ENCODE assay signal across 7 mouse cellular contexts in genomic region chr15:99074019-99074599, GRCm38 (mm10). TPM values are rescaled to one million over a fixed set of nuclear protein-coding genes. Genes with fewer than 3 reads are reported as not detected.
DNase-seq lines count a peak whose midpoint lies in the region; ATAC-seq and TF ChIP-seq lines count a peak whose summit lies in the region.

TSS of gene Troap (plus strand) at chr15:99074575.

- peak within 1 kb of the TSS; percentile 76 for H3K4me3 ChIP-seq in C2C12 (ENCODE audit: insufficient read depth, poor library complexity, severe bottlenecking)
- peak within 1 kb of the TSS; percentile 64 for H3K4me3 ChIP-seq in forebrain, embryonic 12.5 days (replicated peaks)
- peak within 1 kb of the TSS; percentile 89 for H3K4me3 ChIP-seq in liver, embryonic 12.5 days

- intact Hi-C loops in left cerebral cortex, postnatal 10 days (cut with DNase I): no loop called here

- peak; percentile 62 for ATAC-seq in forebrain, embryonic 12.5 days (ENCODE audit: low FRiP score)
- ATAC-seq in liver, embryonic 12.5 days: peak; percentile 38

- peaks cover 42% of the 10 kb centered on the region for H3K79me2 ChIP-seq in C2C12 (ENCODE audit: control insufficient read depth, insufficient read depth)

- DNase-seq in 416B (ENCODE audit: low read depth): peak; percentile 75
- no peak for DNase-seq in T-cell, adult 2 months (ENCODE audit: low spot score)
- DNase-seq in left cerebral cortex, postnatal 10 days (ENCODE audit: extremely low spot score in 1 of 2, low spot score in 2 of 2): no peak
- no peak for DNase-seq in urinary bladder, postnatal 25 days (ENCODE audit: low spot score)

- WGBS in forebrain, embryonic 12.5 days: 23% methylated on average over 9 of the region's 9 CpGs
- 18% methylated on average over 9 of the region's 9 CpGs for WGBS in liver, embryonic 12.5 days (ENCODE audit: insufficient replicate concordance)

- no peaks in the 10 kb centered on the region for H3K9me3 ChIP-seq in forebrain, embryonic 12.5 days
- no peaks in the 10 kb centered on the region for H3K9me3 ChIP-seq in liver, embryonic 12.5 days (replicated peaks)

- H3K4me1 ChIP-seq in forebrain, embryonic 12.5 days: peaks cover 34% of the 10 kb centered on the region
- peaks cover 35% of the 10 kb centered on the region for H3K4me1 ChIP-seq in liver, embryonic 12.5 days

- H3K36me3 ChIP-seq in C2C12 (ENCODE audit: control insufficient read depth, insufficient read depth): peaks cover 28% of the 10 kb centered on the region
- H3K36me3 ChIP-seq in forebrain, embryonic 12.5 days (replicated peaks): peaks cover 27% of the 10 kb centered on the region
- peaks cover 28% of the 10 kb centered on the region for H3K36me3 ChIP-seq in liver, embryonic 12.5 days

- H3K27me3 ChIP-seq in C2C12 (ENCODE audit: control insufficient read depth, insufficient read depth, insufficient read length): no peaks in the 10 kb centered on the region
- H3K27me3 ChIP-seq in forebrain, embryonic 12.5 days: 0 out of 2 replicates have a peak, but pooled peaks cover 3% of the 10 kb centered on the region
- peaks cover 14% of the 10 kb centered on the region; the same call in 1 of the 2 replicates for H3K27me3 ChIP-seq in liver, embryonic 12.5 days (replicated peaks)

- peaks cover 20% of the 10 kb centered on the region for H3K79me3 ChIP-seq in C2C12 (ENCODE audit: low read depth)

- H3K9ac ChIP-seq in forebrain, embryonic 12.5 days: peak within 1 kb of the TSS; percentile 76
- peak within 1 kb of the TSS; percentile 88 for H3K9ac ChIP-seq in liver, embryonic 12.5 days

- H3K27ac ChIP-seq in forebrain, embryonic 12.5 days: peak within 1 kb of the TSS; percentile 97
- H3K27ac ChIP-seq in liver, embryonic 12.5 days: peak within 1 kb of the TSS; percentile 92

- H3ac ChIP-seq in C2C12 (ENCODE audit: control insufficient read depth, insufficient read length, low read depth): peak within 1 kb of the TSS; percentile 92

- no peak for TF ChIP-seq CTCF in C2C12 (IDR thresholded peaks at IDR 0.05; ENCODE audit: control insufficient read depth, insufficient read depth, insufficient read length)

- peak within 1 kb of the TSS; percentile 79 for H3K4me2 ChIP-seq in forebrain, embryonic 12.5 days
- peak within 1 kb of the TSS; percentile 83 for H3K4me2 ChIP-seq in liver, embryonic 12.5 days

TF ChIP-seq in C2C12, 6 proteins besides CTCF, POLR2A, EP300 and RAD21:
- TF ChIP-seq MAX (IDR thresholded peaks at IDR 0.05) (no peak), MYOD1 (IDR thresholded peaks at IDR 0.05; ENCODE audit: control insufficient read depth, insufficient read length, low read depth) (no peak), CEBPB (IDR thresholded peaks at IDR 0.05; ENCODE audit: low read depth) (no peak), MYOG (IDR thresholded peaks at IDR 0.05; ENCODE audit: control insufficient read depth, extremely low read depth, insufficient read length) (no peak), USF1 (IDR thresholded peaks at IDR 0.05; ENCODE audit: low read depth) (no peak), FOSL1 (IDR thresholded peaks at IDR 0.05; ENCODE audit: insufficient read depth, low read length, poor library complexity, severe bottlenecking) (no peak)
TF ChIP-seq in C2C12: peak in this region for 0.

RNA-seq across cellular contexts. Expression of gene Troap, which starts in this region (rescaled TPM):
- 49.0 TPM for polyA plus RNA-seq in C2C12 (2012; fragmentation: generic; extraction: Trizol)
- 41.6 and 48.3 TPM in 2 replicates for polyA plus RNA-seq in forebrain, embryonic 12.5 days (2016; fragmentation: Nextera tagmentation; extraction: Ambion mirVana)
- 22.1 and 23.6 TPM in 2 replicates for polyA plus RNA-seq in liver, embryonic 12.5 days (2016; fragmentation: Nextera tagmentation; extraction: Ambion mirVana)
- 1 to 10 TPM; 1.4 to 2.2 TPM for total RNA-seq in left cerebral cortex, postnatal 10 days (2021)
